Mouse (Mus musculus) left cerebral cortex, postnatal 25 days (tissue): Measurements from ENCODE around the gene Rft1. TPM values are rescaled to one million over a fixed set of nuclear protein-coding genes. Genes with fewer than 3 reads are reported as not detected.
A peak's percentile ranks its signal among the peaks of the same experiment; 100 is the strongest.

Experiments used
- DNase-seq, 2 experiments: peaks; one replicate each; pipeline ENCODE4 v3.0.0; 2022; ENCODE audit warnings: low spot score in 2 of 2, mixed read lengths in 1 of 2
- intact Hi-C: fragments of 180-260 bp; cut with DNase I; formaldehyde crosslinking; loops from one replicate; pipeline ENCODE4 v1.15.1; 2025
- total RNA-seq, 2 experiments: library from RNA; stranded (reverse); gene quantifications; 2 replicates each; pipeline ENCODE4 v1.2.3; 2021

The Rft1 gene
- total RNA-seq, 2 experiments from 2014 or later, result 11.4 to 12.4 TPM

DNA sequence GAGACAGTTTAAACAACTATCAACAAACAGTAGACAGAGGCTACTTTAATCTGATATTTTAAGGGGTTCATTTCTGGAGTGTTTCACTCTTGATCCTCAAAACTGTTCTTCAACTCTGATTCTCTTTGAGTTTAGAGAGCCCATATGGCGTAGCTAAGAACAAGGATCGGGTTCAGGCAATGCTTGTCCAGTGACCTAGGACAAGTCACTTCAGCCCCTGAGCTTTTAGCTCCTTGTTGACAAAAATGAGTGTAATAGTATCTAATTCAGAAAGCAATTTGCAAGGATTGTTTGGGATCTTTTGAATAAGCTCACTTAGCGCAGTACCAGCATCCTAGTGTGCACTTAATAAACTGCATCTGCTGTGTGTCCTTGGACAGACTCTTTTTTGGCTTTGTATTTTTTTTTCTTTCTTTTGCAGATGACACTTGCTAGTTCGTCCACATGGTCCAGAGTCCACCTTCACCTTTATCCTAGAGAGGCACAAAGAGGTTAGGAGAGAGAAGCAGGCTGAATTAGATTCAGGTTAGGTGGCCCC lies 600 bp downstream of the Rft1 start:
- intact Hi-C loops, result loop anchor here (5.0 kb wide), 1 partner anchor 62 kb away; no protein-coding TSS in a partner anchor
- DNase-seq, result no peak

- no peak for DNase-seq
- intact Hi-C loops, result no loop called here
These were observed 1.4 kb downstream of the Rft1 start for GRCm38 (mm10) chr14:30655531-30655930.

DNA sequence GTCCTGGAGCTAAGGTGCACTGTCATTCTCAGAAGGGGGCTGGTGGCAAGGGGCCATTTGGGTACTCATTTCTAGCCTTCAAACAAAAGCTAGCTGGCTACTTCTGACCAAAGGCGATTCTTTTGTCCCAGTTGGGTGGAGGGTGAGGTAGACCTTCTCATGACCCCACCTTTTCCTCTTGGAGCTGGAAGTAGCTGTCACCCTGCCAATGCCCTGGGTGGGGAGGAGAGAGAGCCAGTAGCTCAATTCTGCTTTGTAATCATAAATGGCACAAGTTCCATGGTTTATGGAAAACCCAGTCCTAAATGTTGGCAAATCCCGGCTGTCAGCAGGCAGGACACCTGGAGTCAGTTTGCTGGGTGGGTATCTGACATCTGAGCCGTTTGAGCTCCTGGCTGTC lies 11.9 kb downstream of the Rft1 start:
- DNase-seq, result no peak
- intact Hi-C loops, result no loop called here

- intact Hi-C loops, result no loop called here
- DNase-seq, result peak; percentile 12 to 62
These were observed 12.4 kb downstream of the Rft1 start for GRCm38 (mm10) chr14:30666604-30667003.

GRCm38 (mm10) chr14:30670161-30670560 lies 16.0 kb downstream of the Rft1 start:
- intact Hi-C loops, result loop anchor here (10.0 kb wide), 1 partner anchor 685 kb away; no protein-coding TSS in a partner anchor
- no peak for DNase-seq

GRCm38 (mm10) chr14:30671095-30671985 lies 17.2 kb downstream of the Rft1 start:
- DNase-seq, result peak in 1 of 2 experiments; percentile 71
- intact Hi-C loops, result loop anchor here (10.0 kb wide), 1 partner anchor 687 kb away; no protein-coding TSS in a partner anchor

GRCm38 (mm10) chr14:30671986-30672312 lies 17.8 kb downstream of the Rft1 start:
- intact Hi-C loops, result loop anchor here (1.0 to 10.0 kb wide), 2 partner anchors 81 to 687 kb away; no protein-coding TSS in a partner anchor
- DNase-seq, result peak; percentile 89 to 94

DNA sequence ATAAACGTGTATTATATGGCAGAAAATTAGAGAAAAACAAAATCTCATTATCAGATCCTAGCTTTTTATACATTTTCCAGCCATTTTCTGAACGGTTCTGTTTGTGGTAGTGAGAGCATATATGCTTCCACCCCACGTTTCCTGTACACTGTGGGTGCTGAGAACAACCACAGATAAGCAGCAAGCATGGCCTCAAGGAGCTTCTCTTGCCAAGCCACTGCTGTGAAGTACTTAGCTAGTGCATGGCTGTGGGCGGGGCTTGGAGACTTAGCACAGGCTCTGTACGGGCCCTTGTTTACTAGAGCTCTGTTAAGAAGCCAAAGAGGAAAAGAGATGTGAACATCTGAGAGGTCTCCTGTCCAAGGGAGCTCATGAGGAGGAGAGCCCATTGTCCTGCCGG lies 20.8 kb downstream of the Rft1 start:
- DNase-seq, result no peak
- intact Hi-C loops, result loop anchor here (10.0 kb wide), 1 partner anchor 690 kb away; no protein-coding TSS in a partner anchor

- intact Hi-C loops, result no loop called here
- no peak for DNase-seq
These were observed 28.0 kb downstream of the Rft1 start for GRCm38 (mm10) chr14:30682131-30682530.

- intact Hi-C loops, result no loop called here
- DNase-seq, result no peak
These were observed 36.5 kb downstream of the Rft1 start for GRCm38 (mm10) chr14:30690685-30691084.

GRCm38 (mm10) chr14:30692439-30692838 lies 38.3 kb downstream of the Rft1 start:
- DNase-seq, result no peak
- intact Hi-C loops, result no loop called here

GRCm38 (mm10) chr14:30694786-30695185 lies 40.6 kb downstream of the Rft1 start:
- intact Hi-C loops, result no loop called here
- DNase-seq, result peak; percentile 11 to 47

GRCm38 (mm10) chr14:30695609-30696008 lies 41.4 kb downstream of the Rft1 start:
- peak; percentile 76 to 80 for DNase-seq
- intact Hi-C loops, result no loop called here

GRCm38 (mm10) chr14:30697407-30698052 lies 43.4 kb downstream of the Rft1 start:
- DNase-seq, result peak; percentile 34 to 40
- intact Hi-C loops, result no loop called here

DNA sequence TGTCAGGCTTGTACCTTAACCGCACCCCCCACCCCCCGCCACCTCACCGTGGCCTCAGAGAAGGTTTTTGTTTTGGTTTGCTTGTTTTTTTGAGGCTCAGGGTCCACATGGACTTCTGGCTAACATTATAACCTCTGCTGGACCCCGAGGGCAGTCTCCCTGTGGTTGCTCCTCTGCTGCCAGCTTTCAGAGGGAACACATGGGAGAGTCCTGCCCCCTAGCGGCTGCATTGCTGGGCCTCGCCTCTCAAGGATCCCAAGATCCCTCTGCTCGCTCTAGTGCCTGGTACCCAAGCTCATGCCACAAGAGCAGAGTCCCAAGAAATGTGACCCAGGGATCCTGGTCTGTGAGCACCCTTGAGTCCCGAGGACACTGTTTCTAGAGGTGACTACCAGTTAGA lies 45.5 kb downstream of the Rft1 start:
- peak; percentile 30 to 35 for DNase-seq
- intact Hi-C loops, result no loop called here

GRCm38 (mm10) chr14:30702512-30702911 lies 48.4 kb downstream of the Rft1 start:
- intact Hi-C loops, result no loop called here
- DNase-seq, result no peak

DNA sequence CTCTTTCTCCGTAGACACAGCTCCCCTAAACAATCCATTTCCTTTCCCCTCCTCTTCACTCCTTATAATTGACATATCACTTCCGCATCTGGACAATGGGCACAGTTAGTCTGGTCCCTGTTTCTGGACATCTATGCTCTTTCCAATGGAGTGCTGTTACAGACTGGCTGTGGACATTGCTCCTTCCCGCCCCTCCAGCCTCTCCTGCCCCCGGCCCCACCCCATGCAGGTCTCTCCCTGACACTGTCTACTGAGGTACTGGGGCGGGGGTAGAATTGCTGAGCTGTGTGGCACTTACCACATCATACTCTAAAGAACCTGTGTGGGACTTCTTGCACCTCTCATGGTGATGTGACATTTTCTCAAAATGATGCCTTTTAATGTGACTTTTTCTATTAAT lies 48.9 kb downstream of the Rft1 start:
- intact Hi-C loops, result no loop called here

DNA sequence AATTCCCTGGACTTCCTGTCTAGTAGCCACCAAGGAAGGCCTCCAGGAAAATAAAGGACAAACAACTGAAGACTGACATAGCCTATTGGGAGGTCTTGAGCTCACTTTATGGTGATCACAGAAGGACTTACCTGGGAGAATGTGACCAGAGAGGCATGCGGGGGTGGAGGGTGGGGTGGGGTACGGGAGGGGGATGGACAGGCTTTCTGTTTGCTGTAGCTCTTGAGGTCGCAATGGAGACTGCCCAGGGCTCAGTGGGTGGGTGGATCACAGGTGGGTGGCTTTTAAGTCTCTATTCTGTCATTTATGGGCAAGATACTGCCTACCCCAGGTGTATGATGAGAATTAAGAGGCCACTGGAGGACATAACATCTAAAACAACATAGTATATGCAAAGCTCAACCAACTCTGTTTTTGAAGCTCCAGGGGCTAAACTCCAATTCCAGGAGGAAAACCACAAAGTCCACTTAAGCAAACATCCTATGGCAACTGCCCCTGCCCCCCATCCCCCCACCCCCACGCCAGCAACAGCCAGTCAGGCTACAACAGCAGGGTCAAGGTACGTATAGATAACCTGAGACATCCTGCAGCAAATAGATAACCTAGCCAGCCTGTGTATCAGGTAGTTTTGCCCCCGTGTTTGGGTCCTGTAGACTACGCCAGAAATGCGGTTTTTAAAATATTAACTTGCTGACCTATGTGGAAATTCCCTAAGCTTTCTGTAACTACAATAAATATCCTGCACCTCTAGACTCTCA lies 50.1 kb downstream of the Rft1 start:
- intact Hi-C loops, result no loop called here
- DNase-seq, result no peak

More for the DNA sequence above, 48.9 kb downstream of the Rft1 start:
- DNase-seq, result no peak

DNA sequence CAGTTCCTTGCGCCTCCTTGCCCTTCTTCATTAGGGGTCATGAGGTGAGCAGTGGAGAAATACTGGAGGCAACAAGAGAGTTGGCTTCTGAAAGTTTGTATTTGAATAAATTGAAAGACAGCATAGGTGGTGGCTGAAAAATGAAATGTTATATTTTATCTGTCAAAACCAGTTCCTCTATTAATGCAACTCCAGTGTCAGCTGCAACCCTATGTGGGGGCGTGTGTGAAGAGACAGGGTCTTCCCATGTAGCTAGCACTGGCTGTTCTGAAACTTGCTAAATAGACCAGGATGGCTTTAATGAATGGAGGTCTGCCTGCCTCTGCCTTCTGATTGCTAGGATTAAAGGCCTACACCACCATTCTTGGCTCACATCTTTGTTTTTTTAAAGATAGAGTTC lies 57.7 kb downstream of the Rft1 start:
- no peak for DNase-seq
- intact Hi-C loops, result no loop called here

- intact Hi-C loops, result no loop called here
- DNase-seq, result no peak
These were observed 59.6 kb downstream of the Rft1 start for GRCm38 (mm10) chr14:30713769-30714168.
